Mouse (Mus musculus): ENCODE measurements around the gene Gstt3.
"Not testable (repeated sequence)": the region's sequence is repeated elsewhere in the genome, so short reads cannot be mapped to it uniquely, and the experiment has no call there.

The Gstt3 gene

GRCm38 (mm10) chr10:75779206-75780174 lies 1.7 kb downstream of the Gstt3 start:
- DNase-seq (ENCODE audit: low spot score), result no peak

- no peak for DNase-seq (ENCODE audit: low spot score)
Observed at GRCm38 (mm10) chr10:75777885-75778284, 3.3 kb downstream of the Gstt3 start.

- DNase-seq (ENCODE audit: low spot score), result no peak
Observed at GRCm38 (mm10) chr10:75776562-75776961, 4.7 kb downstream of the Gstt3 start.

- DNase-seq (ENCODE audit: low spot score), result no peak
Observed at GRCm38 (mm10) chr10:75774587-75774986, 6.6 kb downstream of the Gstt3 start.

GRCm38 (mm10) chr10:75774102-75774501 lies 7.1 kb downstream of the Gstt3 start:
- DNase-seq (ENCODE audit: low spot score), result no peak

GRCm38 (mm10) chr10:75772795-75773664 lies 8.2 kb downstream of the Gstt3 start, which contains the start of gene Ddt:
Ddt (minus strand) TSS chr10:75773414.
- peak; percentile 89 for DNase-seq (ENCODE audit: low spot score)

- DNase-seq (ENCODE audit: low spot score), result not testable (repeated sequence)
Observed at GRCm38 (mm10) chr10:75767756-75768155, 13.5 kb downstream of the Gstt3 start.

- no peak for DNase-seq (ENCODE audit: low spot score)
Observed at GRCm38 (mm10) chr10:75766856-75767255, 14.4 kb downstream of the Gstt3 start.

GRCm38 (mm10) chr10:75764519-75765473 lies 16.4 kb downstream of the Gstt3 start:
- peak; percentile 62 for DNase-seq (ENCODE audit: low spot score)

GRCm38 (mm10) chr10:75763682-75764518 lies 17.3 kb downstream of the Gstt3 start, which contains the start of gene Cabin1:
Cabin1 (minus strand) TSS chr10:75764341.
- peak; percentile 98 for DNase-seq (ENCODE audit: low spot score)

- no peak for DNase-seq (ENCODE audit: low spot score)
Observed at GRCm38 (mm10) chr10:75762413-75762812, 18.8 kb downstream of the Gstt3 start.

GRCm38 (mm10) chr10:75760311-75760710 lies 20.9 kb downstream of the Gstt3 start:
- DNase-seq (ENCODE audit: low spot score), result no peak

GRCm38 (mm10) chr10:75756719-75757118 lies 24.5 kb downstream of the Gstt3 start:
- no peak for DNase-seq (ENCODE audit: low spot score)

GRCm38 (mm10) chr10:75744017-75744416 lies 37.2 kb downstream of the Gstt3 start:
- DNase-seq (ENCODE audit: low spot score), result peak; percentile 40

GRCm38 (mm10) chr10:75743369-75743768 lies 37.8 kb downstream of the Gstt3 start:
- no peak for DNase-seq (ENCODE audit: low spot score)

GRCm38 (mm10) chr10:75740866-75741265 lies 40.3 kb downstream of the Gstt3 start:
- DNase-seq (ENCODE audit: low spot score), result no peak

- no peak for DNase-seq (ENCODE audit: low spot score)
Observed at GRCm38 (mm10) chr10:75725449-75725848, 55.8 kb downstream of the Gstt3 start.
